In genomic region chr10:70097291-70097901, GRCm38 (mm10) we compare ENCODE assay signal across 8 mouse cellular contexts. TPM values are rescaled to one million over a fixed set of nuclear protein-coding genes. Genes with fewer than 3 reads are reported as not detected.
DNase-seq lines count a peak whose midpoint lies in the region; ATAC-seq and TF ChIP-seq lines count a peak whose summit lies in the region.

No protein-coding gene starts in this region.

- ATAC-seq in forebrain, embryonic 13.5 days = peak; percentile 20
- peak; percentile 37 for ATAC-seq in hindbrain, postnatal 0 days
- ATAC-seq in neural tube, embryonic 13.5 days (ENCODE audit: low read depth) = peak; percentile 40

- H3K4me3 ChIP-seq in forebrain, embryonic 13.5 days = peak overlapping the region; percentile 94
- H3K4me3 ChIP-seq in hindbrain, postnatal 0 days (ENCODE audit: low read length) = peak overlapping the region; percentile 99
- H3K4me3 ChIP-seq in neural tube, embryonic 13.5 days = peak overlapping the region; percentile 77

- WGBS in forebrain, embryonic 13.5 days = under 1% methylated on average over 45 of the region's 58 CpGs
- WGBS in hindbrain, postnatal 0 days = under 1% methylated on average over 42 of the region's 58 CpGs
- WGBS in neural tube, embryonic 13.5 days = 2% methylated on average over 33 of the region's 58 CpGs

- H3K27ac ChIP-seq in forebrain, embryonic 13.5 days = peak overlapping the region; percentile 76
- peak overlapping the region; percentile 87 for H3K27ac ChIP-seq in hindbrain, postnatal 0 days
- peak overlapping the region; percentile 91 for H3K27ac ChIP-seq in neural tube, embryonic 13.5 days (replicated peaks)

- peak; percentile 95 for DNase-seq in heart, adult 11 months
- DNase-seq in heart, adult 8-10 months (ENCODE audit: low spot score) = no peak
- DNase-seq in adipocyte (ENCODE audit: low spot score) (peak; percentile 33), liver (peak; percentile 34)
- no peak for DNase-seq in hindbrain, postnatal 0 days (ENCODE audit: low spot score)
- DNase-seq in thymus, postnatal 25 days = peak; percentile 62

- peaks cover 38% of the 10 kb centered on the region for H3K4me1 ChIP-seq in forebrain, embryonic 13.5 days
- peaks cover 12% of the 10 kb centered on the region for H3K4me1 ChIP-seq in hindbrain, postnatal 0 days (ENCODE audit: insufficient read depth, low read length)
- H3K4me1 ChIP-seq in neural tube, embryonic 13.5 days (replicated peaks) = peaks cover 48% of the 10 kb centered on the region

- H3K9me3 ChIP-seq in forebrain, embryonic 13.5 days (replicated peaks) = peaks cover 4% of the 10 kb centered on the region
- no peaks in the 10 kb centered on the region for H3K9me3 ChIP-seq in hindbrain, postnatal 0 days (ENCODE audit: low read length)
- H3K9me3 ChIP-seq in neural tube, embryonic 13.5 days = 0 out of 2 replicates have a peak, but pooled peaks cover 2% of the 10 kb centered on the region

- H3K4me2 ChIP-seq in forebrain, embryonic 13.5 days = peak overlapping the region; percentile 86
- H3K4me2 ChIP-seq in hindbrain, postnatal 0 days (ENCODE audit: low read depth, low read length) = peak overlapping the region; percentile 92
- H3K4me2 ChIP-seq in neural tube, embryonic 13.5 days = peak overlapping the region; percentile 85

- no peaks in the 10 kb centered on the region for H3K27me3 ChIP-seq in forebrain, embryonic 13.5 days
- H3K27me3 ChIP-seq in hindbrain, postnatal 0 days (ENCODE audit: insufficient read depth, low read length) = no peaks in the 10 kb centered on the region
- H3K27me3 ChIP-seq in neural tube, embryonic 13.5 days = no peaks in the 10 kb centered on the region

- TF ChIP-seq CTCF in hindbrain, postnatal 0 days (IDR thresholded peaks at IDR 0.05; ENCODE audit: low read depth) = no peak

- H3K9ac ChIP-seq in forebrain, embryonic 13.5 days = peak overlapping the region; percentile 90
- peak overlapping the region; percentile 89 for H3K9ac ChIP-seq in hindbrain, postnatal 0 days (replicated peaks; ENCODE audit: low read length)
- H3K9ac ChIP-seq in neural tube, embryonic 13.5 days = peak overlapping the region; percentile 92

- H3K36me3 ChIP-seq in forebrain, embryonic 13.5 days (ENCODE audit: poor library complexity, severe bottlenecking) = peaks cover 7% of the 10 kb centered on the region
- H3K36me3 ChIP-seq in hindbrain, postnatal 0 days (ENCODE audit: insufficient read depth, low read length) = no peaks in the 10 kb centered on the region
- H3K36me3 ChIP-seq in neural tube, embryonic 13.5 days = 0 out of 2 replicates have a peak, but pooled peaks cover 6% of the 10 kb centered on the region

RNA-seq across cellular contexts. Expression of gene Ccdc6, which starts 0.5 kb away (rescaled TPM):
- total RNA-seq in heart, adult 8-10 months (2022) = 10 to 100 TPM; 23.3 to 28.6 (median 24.9) TPM
- 15.9 and 17.1 TPM in 2 replicates for polyA plus RNA-seq in forebrain, embryonic 13.5 days (2015; fragmentation: Nextera tagmentation; extraction: Ambion mirVana)
- total RNA-seq in hindbrain, postnatal 0 days (2014; rRNA removed) = 28.0 and 29.7 TPM in 2 replicates
- polyA plus RNA-seq in hindbrain, postnatal 0 days (2015; fragmentation: Nextera tagmentation; extraction: Ambion mirVana) = 22.6 and 22.9 TPM in 2 replicates
- polyA plus RNA-seq in neural tube, embryonic 13.5 days (2015; fragmentation: Nextera tagmentation; extraction: Ambion mirVana) = 20.6 and 22.3 TPM in 2 replicates

Comparison
In these comparisons a context has a peak if more than half of its experiments do, and no peak if none do; other contexts are left out.
1. DNase-seq: peak in heart, adult 11 months (single experiment), adipocyte (single experiment), liver (single experiment) and thymus, postnatal 25 days (single experiment); none in heart, adult 8-10 months (single experiment) and hindbrain, postnatal 0 days (single experiment).
2. Peak in every context shown above with its lines, with median percentiles within 50 percentile points of each other: ATAC-seq, H3K27ac ChIP-seq, H3K4me2 ChIP-seq, H3K4me3 ChIP-seq and H3K9ac ChIP-seq.